Mouse (Mus musculus): ENCODE data around the gene Il18.

DNA sequence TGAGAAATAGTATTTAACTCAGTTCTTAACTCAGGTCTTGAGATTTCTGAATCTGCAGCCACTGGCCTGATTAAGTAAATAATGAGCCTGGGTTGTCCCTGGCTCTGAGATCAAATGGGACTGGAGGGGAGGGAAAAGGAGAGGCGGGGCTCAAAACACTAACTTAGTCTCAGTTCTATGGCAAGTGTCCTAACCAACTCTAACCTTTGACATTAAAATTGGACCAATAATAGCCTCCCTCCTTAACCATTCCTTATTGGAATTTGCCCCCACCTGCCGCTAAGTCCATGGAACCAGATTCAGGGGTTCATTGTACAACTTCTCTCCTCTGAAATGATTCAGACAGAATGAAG, 443 bp downstream of the Il18 start, which contains the start of gene Bco2:
- TF ChIP-seq POLR2A (IDR thresholded peaks at IDR 0.05; ENCODE audit: low read depth, low read length) (no peak), CTCF (IDR thresholded peaks at IDR 0.05; ENCODE audit: borderline replicate concordance, insufficient read depth, low read length) (no peak)

Data from embryonic fibroblast, embryonic 13.5 days (primary cell).